Mouse (Mus musculus) MEL (cell line): ENCODE measurements at regions not wholly inside any gene's neighbourhood (a gene's known extent, or its start where the extent isn't known, plus 50 kb on each side); places are given as distances from the start of the nearest gene placed in this dataset.

Experiments
- DNase-seq: peaks from one replicate; pipeline ENCODE4 v3.0.0; 2011; ENCODE audit warnings: low read depth, low spot score
- H3K27ac ChIP-seq: 2 replicates; pipeline ENCODE4 v1.5.1; 2012; ENCODE audit warnings: low read depth, mild to moderate bottlenecking, control low read depth, low read length, moderate library complexity; ENCODE audit not compliant: control insufficient read depth
- H3K27me3 ChIP-seq, 2 experiments: fragments of 150-350 bp in 1 of 2; sonication (generic) in 1 of 2; 2 replicates each; pipeline ENCODE4 v1.6.1; 2012; ENCODE audit warnings: low read length in 2 of 2, mild to moderate bottlenecking in 2 of 2, improper control_type of control experiment in 1 of 2, moderate library complexity in 1 of 2; ENCODE audit not compliant: insufficient read depth in 2 of 2, control insufficient read depth in 1 of 2
- H3K36me3 ChIP-seq, 2 experiments: 2 replicates each; pipeline ENCODE4 v1.6.1; 2012 to 2014; ENCODE audit warnings: low read length in 2 of 2, improper control_type of control experiment in 1 of 2, inconsistent platforms in 1 of 2, mild to moderate bottlenecking in 1 of 2; ENCODE audit not compliant: insufficient read depth in 2 of 2, control insufficient read depth in 1 of 2
- H3K4me1 ChIP-seq, 2 experiments: fragments of 150-350 bp in 1 of 2; sonication (generic) in 1 of 2; 2 replicates each; pipeline ENCODE4 v1.6.1; 2012; ENCODE audit warnings: low read length in 2 of 2, improper control_type of control experiment in 1 of 2, mild to moderate bottlenecking in 1 of 2; ENCODE audit not compliant: insufficient read depth in 2 of 2, control insufficient read depth in 1 of 2
- H3K4me3 ChIP-seq, 2 experiments: fragments of 150-350 bp in 1 of 2; sonication (generic) in 1 of 2; 2 replicates each; pipeline ENCODE4 v1.5.1; 2012; ENCODE audit warnings: low read depth in 2 of 2, low read length in 2 of 2, mild to moderate bottlenecking in 2 of 2, moderate library complexity in 2 of 2, control low read depth in 1 of 2, improper control_type of control experiment in 1 of 2; ENCODE audit not compliant: control insufficient read depth in 1 of 2, insufficient read depth in 1 of 2
- H3K79me2 ChIP-seq: 2 replicates; pipeline ENCODE4 v1.6.1; 2012; ENCODE audit warnings: mild to moderate bottlenecking, low read length, moderate library complexity; ENCODE audit not compliant: control insufficient read depth, poor library complexity, insufficient read depth
- H3K9ac ChIP-seq: 2 replicates; pipeline ENCODE4 v1.6.1; 2012; ENCODE audit warnings: low read depth, mild to moderate bottlenecking, control low read depth, low read length, moderate library complexity; ENCODE audit not compliant: control insufficient read depth, poor library complexity, severe bottlenecking
- H3K9me3 ChIP-seq: fragments of 150-350 bp; sonication (generic); replicated peaks from 2 replicates; pipeline ENCODE4 v1.6.1; 2012; ENCODE audit warnings: mild to moderate bottlenecking, low read length, improper control_type of control experiment, moderate library complexity; ENCODE audit not compliant: insufficient read depth
- BHLHE40 ChIP-seq: IDR thresholded peaks from 2 replicates; pipeline ENCODE4 v1.6.1; 2012; ENCODE audit warnings: low read depth, mild to moderate bottlenecking, inconsistent platforms, low read length, improper control_type of control experiment, borderline replicate concordance
- CHD2 ChIP-seq: IDR thresholded peaks from 2 replicates; pipeline ENCODE4 v1.6.1; 2011; ENCODE audit warnings: low read length, improper control_type of control experiment
- E2F4 ChIP-seq: IDR thresholded peaks from 2 replicates; pipeline ENCODE4 v1.6.1; 2011; ENCODE audit warnings: low read depth, low read length, improper control_type of control experiment, borderline replicate concordance
- EP300 ChIP-seq, 2 experiments: IDR thresholded peaks; 2 replicates each; pipeline ENCODE4 v1.6.1; 2011; ENCODE audit warnings: improper control_type of control experiment in 2 of 2, low read length in 2 of 2, low read depth in 1 of 2, mild to moderate bottlenecking in 1 of 2
- ETS1 ChIP-seq: IDR thresholded peaks from 2 replicates; pipeline ENCODE4 v1.6.1; 2012; ENCODE audit warnings: low read depth, mild to moderate bottlenecking, inconsistent platforms, low read length, improper control_type of control experiment, moderate library complexity
- GATA1 ChIP-seq: IDR thresholded peaks from 2 replicates; pipeline ENCODE4 v1.6.1; 2011; ENCODE audit warnings: low read depth, low read length, improper control_type of control experiment
- KAT2A ChIP-seq: conservative IDR thresholded peaks from 2 replicates; pipeline ENCODE4 v1.6.1; 2012; ENCODE audit warnings: low read depth, low read length, improper control_type of control experiment, inconsistent platforms
- MAFK ChIP-seq: IDR thresholded peaks from 2 replicates; pipeline ENCODE4 v1.6.1; 2011; ENCODE audit warnings: low read depth, mild to moderate bottlenecking, low read length, improper control_type of control experiment, borderline replicate concordance
- MAX ChIP-seq: IDR thresholded peaks from 2 replicates; pipeline ENCODE4 v1.6.1; 2011; ENCODE audit warnings: low read length, improper control_type of control experiment
- MAZ ChIP-seq: IDR thresholded peaks from 2 replicates; pipeline ENCODE4 v1.6.1; 2012; ENCODE audit warnings: low read depth, mild to moderate bottlenecking, inconsistent platforms, low read length, improper control_type of control experiment
- MYC ChIP-seq: IDR thresholded peaks from 2 replicates; pipeline ENCODE4 v1.6.1; 2011; ENCODE audit warnings: low read depth, mild to moderate bottlenecking, low read length, improper control_type of control experiment, moderate library complexity
- NELFE ChIP-seq: IDR thresholded peaks from 2 replicates; pipeline ENCODE4 v1.6.1; 2011; ENCODE audit warnings: low read depth, low read length, improper control_type of control experiment
- POLR2A ChIP-seq, 2 experiments: IDR thresholded peaks; 2 replicates each; pipeline ENCODE4 v1.6.1; 2011 to 2012; ENCODE audit warnings: low read length in 2 of 2, mild to moderate bottlenecking in 2 of 2, control low read depth in 1 of 2, improper control_type of control experiment in 1 of 2, low read depth in 1 of 2, moderate library complexity in 1 of 2; ENCODE audit not compliant: control insufficient read depth in 1 of 2, insufficient read depth in 1 of 2, poor library complexity in 1 of 2
- POLR2AphosphoS2 ChIP-seq: IDR thresholded peaks from 2 replicates; pipeline ENCODE4 v1.6.1; 2011; ENCODE audit warnings: low read length, improper control_type of control experiment
- POLR2AphosphoS5 ChIP-seq: IDR thresholded peaks from 2 replicates; pipeline ENCODE4 v1.6.1; 2012; ENCODE audit warnings: low read depth, borderline replicate concordance, mild to moderate bottlenecking, inconsistent platforms, low read length, moderate library complexity, mixed read lengths
- RCOR1 ChIP-seq: IDR thresholded peaks from 2 replicates; pipeline ENCODE4 v1.6.1; 2012; ENCODE audit warnings: low read depth, mild to moderate bottlenecking, inconsistent platforms, low read length, improper control_type of control experiment
- SMC3 ChIP-seq: IDR thresholded peaks from 2 replicates; pipeline ENCODE4 v1.6.1; 2011; ENCODE audit warnings: low read depth, low read length, improper control_type of control experiment
- TAL1 ChIP-seq: IDR thresholded peaks from 2 replicates; pipeline ENCODE4 v1.6.1; 2012; ENCODE audit warnings: mild to moderate bottlenecking, inconsistent platforms, low read length, moderate library complexity, mixed read lengths
- TBP ChIP-seq: IDR thresholded peaks from 2 replicates; pipeline ENCODE4 v1.8.0; 2011; ENCODE audit warnings: low read depth, low read length, improper control_type of control experiment
- TCF12 ChIP-seq: IDR thresholded peaks from 2 replicates; pipeline ENCODE4 v1.6.1; 2014; ENCODE audit warnings: low read depth, mild to moderate bottlenecking, inconsistent platforms, low read length, improper control_type of control experiment, moderate library complexity
- UBTF ChIP-seq: IDR thresholded peaks from 2 replicates; pipeline ENCODE4 v1.6.1; 2012; ENCODE audit warnings: low read depth, mild to moderate bottlenecking, inconsistent platforms, low read length, improper control_type of control experiment, moderate library complexity, borderline replicate concordance; ENCODE audit not compliant: insufficient read depth
- USF2 ChIP-seq, 2 experiments: IDR thresholded peaks; 2 replicates each; pipeline ENCODE4 v1.6.1; 2011 to 2012; ENCODE audit warnings: improper control_type of control experiment in 2 of 2, low read length in 2 of 2, borderline replicate concordance in 1 of 2, inconsistent platforms in 1 of 2, low read depth in 1 of 2, mild to moderate bottlenecking in 1 of 2; ENCODE audit not compliant: insufficient read depth in 1 of 2
- ZKSCAN1 ChIP-seq: IDR thresholded peaks from 2 replicates; pipeline ENCODE4 v1.6.1; 2012; ENCODE audit warnings: low read depth, mild to moderate bottlenecking, inconsistent platforms, low read length, improper control_type of control experiment, moderate library complexity
- ZMIZ1 ChIP-seq: IDR thresholded peaks from 2 replicates; pipeline ENCODE4 v1.6.1; 2012; ENCODE audit warnings: low read depth, mild to moderate bottlenecking, inconsistent platforms, low read length, improper control_type of control experiment, moderate library complexity

DNA sequence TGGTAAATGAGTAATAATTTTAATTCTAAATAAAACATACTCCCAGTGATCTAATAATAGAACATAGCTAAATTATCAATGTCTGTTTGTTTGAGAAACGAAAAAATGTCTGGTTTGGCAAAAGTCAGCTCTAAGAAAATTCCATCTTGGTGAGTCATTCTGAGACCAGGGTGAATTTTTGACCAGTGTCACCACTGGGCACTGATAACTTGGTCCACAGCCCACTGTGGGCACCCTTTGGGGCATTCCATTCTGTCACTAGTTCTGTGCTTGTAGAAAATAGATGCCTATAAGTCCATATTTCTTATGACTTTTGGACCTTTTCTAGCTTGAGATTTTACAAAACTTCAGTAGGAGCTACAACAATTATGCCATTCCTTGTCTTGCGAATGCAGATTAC, 515.1 kb upstream of the A830018L16Rik start:
- Histone ChIP-seq H3K9ac (no peak overlapping the region), H3K4me1 (no peaks in the 10 kb centered on the region), H3K9me3 (no peaks in the 10 kb centered on the region), H3K27ac (no peak overlapping the region), H3K36me3 (no peaks in the 10 kb centered on the region), H3K4me3 (no peak overlapping the region), H3K27me3 (no peaks in the 10 kb centered on the region), H3K79me2 (no peaks in the 10 kb centered on the region)
- TF ChIP-seq MAX, result no peak
- TF ChIP-seq MYC, result no peak
- TF ChIP-seq RCOR1, result no peak
- TF ChIP-seq TAL1, result no peak
- no peak for TF ChIP-seq ZKSCAN1
- no peak for TF ChIP-seq USF2 (IDR thresholded peaks at IDR 0.05; ENCODE audit: borderline replicate concordance in 1 of 2, insufficient read depth in 1 of 2, low read depth in 1 of 2, low read length in 2 of 2)
- TF ChIP-seq SMC3, result no peak
- no peak for TF ChIP-seq MAFK
- no peak for TF ChIP-seq MAZ
- TF ChIP-seq ZMIZ1, result no peak
- no peak for TF ChIP-seq POLR2AphosphoS5
- TF ChIP-seq E2F4, result no peak
- TF ChIP-seq POLR2A (IDR thresholded peaks at IDR 0.05; ENCODE audit: control insufficient read depth in 1 of 2, insufficient read depth in 1 of 2, low read depth in 1 of 2, low read length in 2 of 2, poor library complexity in 1 of 2), result no peak
- TF ChIP-seq CHD2, result no peak
- no peak for TF ChIP-seq UBTF
- no peak for TF ChIP-seq POLR2AphosphoS2
- TF ChIP-seq BHLHE40, result no peak
- no peak for DNase-seq

GRCm38 (mm10) chr1:10902721-10903120, 511.2 kb upstream of the A830018L16Rik start:
- Histone ChIP-seq H3K27ac (no peak overlapping the region), H3K79me2 (no peaks in the 10 kb centered on the region), H3K4me1 (no peaks in the 10 kb centered on the region), H3K4me3 (no peak overlapping the region), H3K36me3 (no peaks in the 10 kb centered on the region), H3K27me3 (no peaks in the 10 kb centered on the region), H3K9me3 (no peaks in the 10 kb centered on the region), H3K9ac (no peak overlapping the region)
- TF ChIP-seq TCF12, result no peak
- no peak for TF ChIP-seq TBP
- no peak for TF ChIP-seq E2F4
- no peak for TF ChIP-seq NELFE
- no peak for TF ChIP-seq KAT2A
- TF ChIP-seq ETS1, result no peak
- TF ChIP-seq SMC3, result no peak
- TF ChIP-seq GATA1, result no peak
- no peak for TF ChIP-seq EP300 (IDR thresholded peaks at IDR 0.05; ENCODE audit: low read depth in 1 of 2, low read length in 2 of 2)
- DNase-seq, result no peak
